Mouse (Mus musculus): ENCODE results near the gene Il1r2.

Il1r2 gene

DNA sequence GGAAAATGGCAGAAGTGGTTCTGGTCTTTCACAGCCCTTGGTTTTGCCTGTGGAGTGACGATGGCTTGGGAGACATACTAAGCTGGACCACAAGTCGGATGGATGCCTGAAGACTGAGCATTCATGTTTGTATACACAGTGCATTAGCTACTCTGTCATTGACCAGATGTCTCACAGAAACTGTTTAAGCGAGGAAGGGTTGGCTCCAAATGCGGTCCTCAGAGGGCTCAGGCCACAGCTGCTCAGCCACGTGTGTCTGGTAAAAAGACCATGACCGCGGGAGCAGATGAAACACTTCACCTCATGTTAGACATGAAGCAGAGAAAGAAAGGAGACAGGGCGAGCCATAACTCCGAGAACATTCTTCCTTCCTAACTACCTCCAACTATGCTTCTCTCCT lies 12.5 kb upstream of the Il1r2 start:
- DNase-seq (ENCODE audit: low spot score) = no peak

DNA sequence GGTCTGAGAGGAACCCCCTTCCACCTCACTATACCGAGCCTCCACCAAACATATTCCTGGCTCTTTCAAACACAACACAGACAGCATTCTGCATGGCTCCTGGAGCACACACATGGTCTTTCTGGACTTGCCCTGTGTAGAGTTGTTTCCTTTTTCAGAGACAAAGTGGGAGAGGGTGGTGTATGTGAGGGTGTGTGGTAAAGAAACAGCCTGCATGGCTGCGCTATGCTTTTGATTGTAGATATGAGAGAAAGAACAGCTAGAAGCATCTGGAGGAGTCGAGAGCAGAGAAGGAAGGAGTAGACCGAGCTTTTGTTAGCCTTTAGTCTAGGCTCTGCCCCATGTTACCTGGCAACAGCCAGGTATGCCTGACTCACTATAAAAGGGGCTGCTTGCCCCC lies 10.5 kb upstream of the Il1r2 start:
- no peak for DNase-seq (ENCODE audit: low spot score)

DNA sequence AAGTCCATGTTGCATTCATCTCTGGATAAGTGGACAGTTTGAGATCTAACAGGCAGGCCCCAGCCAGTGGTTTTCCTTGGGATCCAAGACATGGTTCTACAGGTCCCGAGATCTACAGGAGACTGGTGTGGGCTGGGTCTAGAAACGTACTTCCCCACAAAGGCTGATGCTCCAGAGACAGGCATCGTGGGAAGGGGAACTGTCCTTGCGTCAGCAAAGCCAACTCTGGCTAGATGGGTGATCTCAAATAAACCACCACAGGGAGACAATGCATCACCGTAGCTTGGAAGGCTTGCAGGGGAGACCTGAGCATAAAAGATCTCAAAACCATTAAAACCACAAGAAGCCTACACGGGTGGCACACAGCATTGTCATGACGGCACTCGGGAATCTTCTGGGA lies 9.4 kb upstream of the Il1r2 start:
- no peak for DNase-seq (ENCODE audit: low spot score)

DNA sequence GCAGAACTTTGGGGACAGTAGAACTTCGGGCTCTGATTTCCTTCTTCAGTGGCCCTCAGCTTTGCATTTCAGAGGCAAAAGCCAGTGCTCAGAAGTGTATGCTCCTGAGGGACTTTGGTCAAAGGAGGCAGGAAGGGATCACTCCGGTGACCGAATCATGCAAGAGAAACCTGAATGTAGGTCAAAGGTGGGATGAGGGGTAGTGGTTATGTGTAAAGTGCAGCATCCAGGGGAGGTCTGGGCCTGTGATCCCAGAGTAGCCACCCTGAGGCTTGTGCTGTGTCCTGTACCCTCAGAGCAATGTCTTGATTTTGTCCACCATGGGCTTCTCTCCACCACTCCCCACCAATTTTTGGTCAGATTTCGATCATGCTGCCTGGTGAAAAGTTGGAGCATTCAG lies 1.3 kb upstream of the Il1r2 start:
- DNase-seq (ENCODE audit: low spot score) = no peak

DNA sequence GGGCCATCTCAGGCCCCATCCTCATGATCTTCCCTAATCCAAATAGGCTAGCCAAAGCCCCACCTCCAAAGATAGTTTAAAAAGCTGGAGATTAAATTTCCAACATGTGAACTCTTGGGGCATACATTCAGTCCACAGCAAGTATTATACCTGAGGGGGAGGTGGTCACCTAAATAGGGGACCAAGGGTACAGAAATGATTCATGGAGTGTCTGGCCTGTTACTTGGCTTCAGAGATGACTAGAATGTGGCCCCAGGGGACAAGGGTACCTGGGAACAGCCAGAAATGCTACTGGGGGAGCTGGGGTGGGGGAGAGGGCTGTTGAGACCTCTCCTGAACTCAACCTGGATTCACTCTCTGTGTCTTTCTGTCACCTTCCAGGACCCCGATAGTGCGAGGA lies 3.4 kb downstream of the Il1r2 start:
- DNase-seq (ENCODE audit: low spot score) = no peak

DNA sequence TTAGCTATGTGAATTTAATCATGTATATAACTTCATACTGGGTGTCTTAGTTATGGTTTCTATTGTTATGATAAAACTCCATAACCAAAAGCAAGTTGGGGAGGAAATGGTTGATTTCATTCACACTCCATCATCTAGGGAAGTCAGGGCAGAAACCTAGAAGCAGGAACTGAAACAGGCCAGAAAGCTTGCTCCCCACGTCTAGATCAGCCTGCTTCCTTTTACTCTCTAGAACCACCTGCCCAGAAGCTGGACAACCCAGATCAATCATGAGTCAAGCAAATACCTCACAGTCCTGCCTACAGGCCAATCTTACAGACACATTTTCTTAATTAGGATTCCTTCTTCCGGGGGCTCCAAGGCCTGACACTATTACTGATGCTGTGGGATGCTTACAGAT lies 7.2 kb downstream of the Il1r2 start:
- no peak for DNase-seq (ENCODE audit: low spot score)

DNA sequence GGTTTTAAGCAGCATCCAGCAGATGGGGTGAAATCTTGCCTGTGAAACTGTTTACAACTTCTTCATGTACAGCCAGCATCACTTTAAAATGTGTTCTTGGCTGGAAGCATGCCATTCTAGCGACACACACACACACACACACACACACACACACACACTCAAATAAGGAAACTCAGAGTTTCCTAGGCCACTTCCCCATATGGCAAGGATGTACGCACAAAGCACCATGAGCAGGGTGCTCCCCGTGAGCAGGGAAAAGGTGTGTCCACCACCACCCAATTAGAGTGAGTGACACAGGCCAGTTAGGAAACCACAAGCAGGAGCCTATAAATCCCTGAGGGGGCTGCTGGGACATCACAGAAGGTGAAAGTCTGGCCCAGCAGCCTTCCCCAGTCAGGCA lies 10.5 kb downstream of the Il1r2 start:
- DNase-seq (ENCODE audit: low spot score) = no peak

DNA sequence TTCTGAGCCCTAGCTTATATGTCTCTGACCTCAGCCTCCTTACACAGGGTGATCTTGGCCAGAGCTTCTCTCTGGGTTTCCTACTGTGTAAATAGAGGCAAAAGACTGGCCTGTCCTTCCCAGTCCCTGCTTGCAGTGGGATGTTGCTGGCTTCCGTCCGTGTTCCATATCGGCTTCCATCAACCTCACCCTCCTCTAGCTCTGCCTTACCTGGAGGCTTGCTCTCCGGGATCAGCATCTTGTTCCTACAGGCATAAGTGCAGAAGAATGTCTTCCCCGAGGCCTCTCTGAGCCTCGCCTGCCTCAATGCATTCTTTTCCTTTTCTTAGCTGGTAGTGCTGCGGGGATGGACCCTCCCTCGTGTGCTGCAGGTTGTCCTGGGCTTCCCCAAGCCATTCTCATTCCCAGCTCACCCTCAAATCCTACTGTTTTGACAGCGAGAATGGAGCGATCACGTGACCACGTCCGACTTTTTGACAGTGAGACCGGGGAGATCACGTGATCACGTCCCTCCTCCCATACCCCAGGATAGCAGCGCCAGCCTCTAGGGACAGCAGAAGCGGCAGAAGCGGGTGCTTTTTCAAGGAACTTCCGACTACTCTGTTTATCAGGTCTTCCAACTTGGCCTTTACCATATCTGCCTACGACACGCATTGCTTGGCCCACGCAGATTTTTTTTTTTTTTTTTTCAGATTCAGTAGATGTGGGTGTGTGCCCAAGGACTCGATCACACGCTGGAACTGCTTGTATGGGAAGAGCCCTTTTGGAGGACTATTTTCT lies 11.7 kb downstream of the Il1r2 start:
- DNase-seq (ENCODE audit: low spot score) = peak; percentile 77

DNA sequence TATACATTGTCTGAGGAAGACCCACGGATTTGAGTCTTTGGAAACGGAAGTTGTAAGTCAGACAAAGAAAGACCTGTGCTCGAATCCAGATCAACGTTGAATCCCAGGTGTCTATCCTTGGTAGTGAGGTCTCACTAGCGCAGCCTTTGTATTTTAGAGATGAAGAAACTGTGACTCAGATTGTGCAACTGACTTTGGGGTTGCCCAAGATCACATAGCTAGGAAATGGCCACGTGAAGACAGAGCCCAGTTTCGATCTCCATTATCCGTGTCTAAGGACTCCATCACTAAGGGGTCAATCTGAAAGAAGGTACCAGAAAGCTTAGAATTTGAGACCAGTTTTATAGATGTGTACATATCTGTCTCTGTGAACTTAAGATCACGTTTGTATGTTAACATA lies 17.3 kb downstream of the Il1r2 start:
- no peak for DNase-seq (ENCODE audit: low spot score)

DNA sequence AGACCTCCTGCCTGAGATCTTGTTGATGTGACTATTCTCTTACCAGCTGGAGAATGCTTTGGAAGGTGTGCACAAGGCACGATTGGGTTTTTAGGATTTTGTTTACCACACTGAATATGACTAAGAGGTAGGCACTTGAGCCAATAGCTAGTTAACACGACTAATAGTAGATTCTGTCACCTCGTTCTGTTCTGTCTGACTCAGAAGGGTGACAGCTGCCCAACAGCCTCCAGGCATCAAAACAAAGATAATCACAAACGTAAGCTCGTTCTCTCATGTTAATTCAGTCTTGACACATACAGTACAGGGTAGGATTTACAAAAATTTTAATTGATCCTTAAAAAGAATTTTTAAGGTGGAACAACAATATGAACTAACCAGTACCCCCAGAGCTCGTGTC lies 18.7 kb downstream of the Il1r2 start:
- no peak for DNase-seq (ENCODE audit: low spot score)

DNA sequence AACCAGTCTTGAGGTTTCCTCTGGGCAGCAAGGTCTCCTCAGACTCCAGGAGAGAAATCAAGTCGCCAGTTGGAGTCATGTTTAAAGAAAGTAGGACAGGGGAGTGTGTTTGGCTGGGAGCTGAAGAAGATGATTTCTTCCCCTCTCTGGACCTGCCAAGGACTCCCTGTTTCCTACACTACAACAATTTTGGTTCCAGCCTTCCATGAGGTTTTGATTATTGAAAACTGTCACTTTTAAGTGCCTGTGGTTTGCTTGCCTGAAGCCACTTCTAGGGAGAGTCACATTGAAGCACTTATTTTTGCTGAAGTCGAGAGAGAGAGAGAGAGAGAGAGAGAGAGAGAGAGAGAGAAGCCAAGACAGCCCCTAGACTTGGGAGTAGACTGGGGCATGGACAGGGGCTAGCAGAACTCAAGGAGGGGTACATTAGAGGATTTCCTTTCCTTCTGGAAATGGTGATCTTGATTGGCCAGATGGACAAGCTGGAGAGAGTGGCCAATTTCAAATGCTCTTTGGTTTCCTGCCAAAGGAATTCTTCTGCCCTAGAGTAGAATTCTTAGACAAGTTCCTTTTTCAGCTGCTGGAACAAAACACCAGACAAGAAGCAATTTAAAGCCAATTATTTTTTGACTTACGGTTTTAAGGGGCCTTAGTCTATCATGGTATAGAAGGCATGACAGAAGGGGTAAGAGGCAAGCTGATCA lies 20.9 kb downstream of the Il1r2 start:
- DNase-seq (ENCODE audit: low spot score) = no peak

DNA sequence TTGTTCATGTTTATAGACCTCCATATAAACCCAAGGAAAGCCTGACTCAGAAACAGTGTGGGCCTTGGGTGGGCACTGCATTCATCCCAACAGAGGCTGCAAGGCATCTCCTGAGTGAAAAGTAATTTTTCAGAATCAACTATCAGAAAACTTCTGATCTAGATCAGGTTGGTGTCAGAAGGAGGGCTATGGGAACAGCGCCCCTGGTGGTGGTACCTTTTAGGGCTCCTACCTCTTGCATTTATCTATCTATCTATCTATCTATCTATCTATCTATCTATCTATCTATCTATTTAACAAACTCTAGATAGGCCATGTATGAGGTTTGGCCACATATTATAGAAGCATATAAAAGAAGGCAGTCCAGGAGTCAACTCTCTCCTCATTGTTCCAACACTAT lies 21.7 kb downstream of the Il1r2 start:
- DNase-seq (ENCODE audit: low spot score) = no peak

DNA sequence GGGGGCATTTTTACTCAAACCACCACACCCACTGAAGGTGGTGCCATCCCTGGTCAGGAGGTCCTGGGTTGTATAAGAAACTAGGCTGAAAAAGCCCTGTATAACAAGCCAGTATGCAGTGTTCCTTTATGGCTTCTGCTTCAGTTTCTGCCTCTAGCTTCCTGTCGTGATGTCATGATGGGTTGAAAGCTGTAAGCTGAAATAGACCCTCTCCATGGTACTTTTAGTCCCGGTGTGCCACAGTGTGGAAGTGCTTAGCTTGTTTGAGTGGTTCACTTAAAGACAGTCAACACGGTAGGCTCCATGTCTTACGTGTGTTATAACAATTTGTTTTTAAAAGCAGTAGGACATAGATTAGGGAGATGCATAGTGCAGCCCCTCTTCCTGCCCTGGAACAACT lies 32.4 kb downstream of the Il1r2 start:
- DNase-seq (ENCODE audit: low spot score) = no peak

DNA sequence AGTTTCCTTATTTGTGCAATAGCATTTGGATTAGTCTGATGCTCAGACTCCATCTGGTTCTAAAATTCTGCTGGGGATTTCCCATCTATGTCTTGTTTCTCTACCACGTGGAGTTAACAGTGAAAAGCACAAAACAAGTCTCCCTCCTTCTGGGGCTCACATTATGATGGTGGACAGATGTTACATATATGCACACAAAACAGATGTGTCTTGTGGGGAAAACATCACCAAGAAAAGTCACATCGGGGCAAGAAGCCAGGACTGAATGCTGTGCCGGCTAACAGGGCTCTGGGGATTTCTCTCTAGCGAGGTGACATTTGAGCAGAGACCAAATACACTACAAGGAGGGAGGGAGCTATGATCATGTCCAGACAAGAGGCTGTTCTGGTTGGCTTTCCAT lies 32.8 kb downstream of the Il1r2 start:
- no peak for DNase-seq (ENCODE audit: low spot score)

DNA sequence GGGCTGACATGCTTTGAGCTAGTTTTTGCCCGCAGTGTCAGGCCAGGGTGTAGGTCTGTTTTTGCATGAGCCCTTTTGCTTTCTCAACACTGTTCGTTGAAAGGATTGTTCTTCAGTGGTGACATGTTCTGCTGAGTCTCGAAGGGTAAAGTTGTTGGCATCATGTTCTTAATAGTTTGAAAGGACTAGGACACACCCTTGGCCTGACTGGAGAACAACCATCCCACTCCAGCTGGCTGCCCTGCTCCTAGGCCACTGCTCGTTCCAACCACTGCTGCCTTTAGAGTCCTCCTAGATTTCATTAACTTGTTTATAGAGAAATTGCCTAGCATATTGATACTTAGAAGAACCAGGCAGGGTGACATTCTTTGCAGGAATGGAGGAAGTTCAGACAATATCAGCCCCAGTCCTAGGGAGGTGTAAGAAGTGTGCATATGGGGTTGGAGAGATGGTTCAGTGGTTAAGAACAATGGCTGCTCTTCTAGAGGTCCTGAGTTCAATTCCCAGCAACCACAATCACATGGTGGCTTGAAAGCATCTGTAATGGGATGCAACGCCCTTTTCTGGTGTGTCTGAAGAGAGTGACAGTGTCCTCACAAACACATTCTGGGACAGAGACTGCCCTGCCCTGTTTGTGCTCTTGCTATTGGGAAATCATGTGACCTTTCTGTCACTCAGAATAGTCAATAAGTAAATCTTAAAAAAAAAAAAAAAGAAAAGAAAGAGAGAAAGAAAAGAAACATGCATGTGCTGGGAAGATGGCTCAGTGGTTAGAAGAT lies 34.3 kb downstream of the Il1r2 start:
- no peak for DNase-seq (ENCODE audit: low spot score)

DNA sequence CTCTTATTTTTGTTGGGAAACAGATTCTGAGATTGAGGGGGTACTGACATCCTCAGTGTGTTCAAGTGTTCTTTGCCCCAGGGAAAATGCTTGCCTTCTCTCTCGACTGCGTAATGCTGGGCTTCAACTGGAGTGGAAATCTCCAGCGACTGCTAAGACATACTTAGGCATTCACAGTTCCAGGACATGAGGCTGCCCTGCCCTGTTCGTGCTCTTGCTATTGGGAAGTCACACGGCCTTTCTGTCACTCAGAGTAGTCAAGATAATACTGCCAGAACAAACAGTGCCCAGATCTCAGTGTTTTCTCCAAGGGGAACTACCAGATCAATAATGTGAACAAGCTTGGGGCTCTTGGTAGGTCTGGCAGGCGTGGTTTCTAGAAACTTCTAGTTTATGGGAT lies 35.9 kb downstream of the Il1r2 start:
- DNase-seq (ENCODE audit: low spot score) = no peak

DNA sequence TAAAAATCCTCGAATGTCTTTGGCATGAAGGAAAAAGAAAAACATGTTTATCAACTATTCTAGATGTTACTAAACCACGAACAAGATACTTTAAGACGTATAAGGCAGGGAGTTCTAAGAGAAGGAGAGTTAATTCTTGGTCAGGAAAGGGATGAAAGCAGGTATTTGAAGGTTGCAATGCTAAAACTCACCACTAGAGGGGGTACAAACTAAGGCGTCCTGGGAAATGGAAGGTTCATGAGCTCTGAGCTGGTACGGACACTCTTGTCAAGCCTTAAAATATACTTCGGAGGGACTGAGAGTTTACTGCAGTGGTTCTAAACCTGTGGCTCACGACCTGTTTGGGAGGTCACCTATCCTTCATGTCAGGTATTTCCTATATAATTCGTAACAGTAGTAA lies 41.4 kb downstream of the Il1r2 start:
- DNase-seq (ENCODE audit: low spot score) = peak; percentile 57

DNA sequence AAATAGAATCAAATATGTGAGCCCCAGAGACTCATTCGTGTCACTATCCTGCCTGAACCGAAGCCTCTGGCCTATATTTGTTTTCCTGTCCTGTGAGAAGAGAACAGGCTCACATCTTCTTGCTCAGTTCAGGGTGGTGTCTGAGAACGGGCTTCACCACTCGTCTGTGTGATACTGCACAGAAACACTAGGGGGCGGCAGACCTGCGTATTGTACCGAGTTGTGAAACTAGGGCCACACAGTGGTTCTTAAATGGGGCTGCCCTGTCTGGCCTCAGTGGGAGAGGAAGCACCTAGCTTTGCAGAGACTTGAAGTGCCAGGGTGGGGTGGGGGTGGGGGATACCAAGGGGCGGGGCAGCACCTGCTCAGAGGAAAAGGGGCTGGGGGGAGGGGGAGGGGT lies 42.5 kb downstream of the Il1r2 start:
- peak; percentile 58 for DNase-seq (ENCODE audit: low spot score)

DNA sequence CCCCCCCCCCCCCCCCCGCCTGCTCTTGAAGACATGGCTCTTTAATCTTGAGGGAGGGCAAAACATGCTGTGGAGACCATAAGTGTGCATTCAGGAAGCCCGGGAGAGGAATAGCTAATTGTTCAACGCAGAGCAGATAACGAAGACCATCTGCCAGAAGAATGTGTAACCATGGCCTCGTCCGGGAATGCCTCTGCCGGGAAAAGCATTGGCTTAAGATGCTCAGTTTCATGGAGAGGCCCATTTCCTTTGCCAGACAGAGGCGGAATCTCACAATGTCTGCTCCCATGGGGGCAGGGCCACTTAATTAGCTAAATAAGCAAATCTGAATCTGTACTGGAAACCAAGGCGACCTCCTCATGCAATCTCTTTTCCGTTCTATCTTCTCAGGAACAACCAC lies 43.7 kb downstream of the Il1r2 start:
- DNase-seq (ENCODE audit: low spot score) = no peak

DNA sequence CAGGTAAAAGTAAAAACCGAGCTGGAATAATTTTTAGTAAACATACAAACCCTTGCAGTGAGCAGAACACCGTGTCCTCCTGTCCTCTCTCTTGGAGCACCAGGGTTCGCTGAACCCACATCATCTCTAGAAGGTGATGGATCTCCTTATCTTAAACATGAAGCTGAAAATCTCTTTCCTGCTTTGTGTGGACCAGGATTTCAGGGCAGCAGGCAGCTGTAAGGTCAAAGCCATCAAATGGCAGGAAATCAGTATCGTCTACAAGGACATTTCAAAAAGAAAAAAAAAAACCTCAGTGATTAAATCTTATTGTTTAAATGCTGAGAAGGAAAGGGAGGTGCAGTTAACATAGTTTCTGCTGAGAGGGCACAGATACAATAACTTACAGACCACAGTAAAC lies 50.4 kb downstream of the Il1r2 start:
- no peak for DNase-seq (ENCODE audit: low spot score)

DNA sequence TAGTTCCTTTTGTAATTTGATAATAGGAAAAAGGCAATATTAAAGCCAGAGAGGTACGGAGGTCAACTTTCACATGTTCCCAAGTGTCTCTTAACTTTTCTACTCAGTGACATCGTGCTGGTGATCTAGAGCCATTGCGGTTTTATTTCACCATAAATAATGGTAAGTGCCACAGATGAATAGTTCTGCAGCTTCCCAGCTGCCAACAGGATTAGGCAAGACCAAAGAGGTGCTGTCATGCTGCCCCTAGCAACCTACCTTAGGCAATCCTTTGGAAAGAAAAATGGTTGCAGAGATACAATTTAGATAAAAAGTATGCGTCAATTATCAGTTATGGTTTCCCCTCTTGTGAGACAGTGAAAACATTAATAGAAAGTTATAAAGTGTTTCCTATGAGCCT lies 54.6 kb downstream of the Il1r2 start:
- no peak for DNase-seq (ENCODE audit: low spot score)

DNA sequence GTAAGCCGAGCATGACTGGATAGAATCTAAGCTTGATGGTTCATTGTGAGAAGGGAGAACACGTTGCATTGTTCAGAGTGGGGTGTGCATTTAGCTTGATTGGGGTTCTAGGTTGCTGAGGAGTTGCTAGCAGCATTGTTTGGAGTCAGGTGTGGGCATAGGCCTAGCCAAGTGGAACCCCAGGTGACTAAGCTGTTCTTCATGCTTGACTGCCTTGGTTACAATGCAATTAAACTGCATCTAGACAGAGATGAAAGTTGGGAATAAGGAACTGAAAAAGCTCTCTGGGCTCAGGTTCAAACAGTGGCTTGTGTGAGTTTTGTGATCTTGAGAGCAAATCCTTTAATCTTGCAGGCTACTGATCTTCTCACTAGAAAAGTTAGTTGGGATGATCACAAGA lies 55.4 kb downstream of the Il1r2 start:
- DNase-seq (ENCODE audit: low spot score) = no peak

DNA sequence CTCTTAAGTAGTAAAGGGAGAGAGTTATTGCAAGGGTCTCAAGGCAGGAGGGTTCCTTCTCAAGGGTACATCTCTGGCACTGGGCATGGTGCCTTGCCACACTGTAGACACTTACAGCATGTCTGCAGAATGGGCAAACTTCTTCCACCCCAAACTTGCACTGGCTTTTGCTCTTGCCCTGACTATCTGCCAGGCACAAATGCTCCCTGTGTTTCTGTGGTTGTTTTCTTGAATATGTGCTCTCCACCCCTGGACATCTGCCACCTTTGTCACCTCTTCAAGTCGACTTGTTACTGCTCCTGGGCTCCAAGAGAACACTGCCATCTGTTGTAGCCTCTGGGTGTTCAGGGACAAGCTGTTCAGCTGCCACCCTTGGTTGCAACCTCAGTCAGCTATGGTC lies 57.8 kb downstream of the Il1r2 start:
- DNase-seq (ENCODE audit: low spot score) = no peak
